22 mouse cellular contexts compared by ENCODE assay signal in genomic region chr7:74286531-74286930, GRCm38 (mm10).
DNase-seq lines count a peak whose midpoint lies in the region; ATAC-seq and TF ChIP-seq lines count a peak whose summit lies in the region.
"Had no signal": no experiment of that assay in that cellular context is flagged by ENCODE, and none has a peak within 500 bp of the region (broad histone marks: within the 10 kb centered on the region; RNA-seq: fewer than 3 reads in every experiment).

No protein-coding gene starts in this region.

- no peak for DNase-seq in forebrain, postnatal 0 days
- DNase-seq in forebrain, embryonic 11.5 days (ENCODE audit: low spot score), result no peak
- peak; percentile 41 for DNase-seq in midbrain, embryonic 14.5 days
- peak; percentile 39 for DNase-seq in forelimb bud, embryonic 11.5 days (ENCODE audit: low read depth, low spot score)
- no peak for DNase-seq in adrenal gland, postnatal 36 days
- DNase-seq: adrenal gland, postnatal 14 days; cerebellum, adult 11 months; cerebellum, adult 9-10 months; cerebellum, postnatal 25 days; gastrocnemius, adult 2 months; gastrocnemius, postnatal 36 days; heart, adult 11 months; heart, postnatal 36 days had no signal

- TF ChIP-seq CTCF in forebrain, postnatal 0 days (IDR thresholded peaks at IDR 0.05; ENCODE audit: low read depth), result no peak

- H3K4me2 ChIP-seq in forebrain, postnatal 0 days (ENCODE audit: low read depth), result no peak overlapping the region
- H3K4me2 ChIP-seq in forebrain, embryonic 11.5 days (ENCODE audit: low read depth, low read length, severe bottlenecking), result no peak overlapping the region
- H3K4me2 ChIP-seq in midbrain, embryonic 14.5 days (ENCODE audit: low read length), result no peak overlapping the region
- H3K4me2 ChIP-seq in midbrain, embryonic 15.5 days, result no peak overlapping the region
- H3K4me2 ChIP-seq in limb, embryonic 13.5 days (replicated peaks), result no peak overlapping the region
- H3K4me2 ChIP-seq: heart, embryonic 13.5 days; hindbrain, embryonic 12.5 days had no signal

- H3K9ac ChIP-seq in forebrain, postnatal 0 days, result no peak overlapping the region
- H3K9ac ChIP-seq in forebrain, embryonic 11.5 days (ENCODE audit: low read length), result no peak overlapping the region
- H3K9ac ChIP-seq in midbrain, embryonic 14.5 days (replicated peaks; ENCODE audit: low read length), result no peak overlapping the region
- no peak overlapping the region for H3K9ac ChIP-seq in midbrain, embryonic 15.5 days
- no peak overlapping the region for H3K9ac ChIP-seq in limb, embryonic 13.5 days
- H3K9ac ChIP-seq: heart, embryonic 13.5 days; hindbrain, embryonic 12.5 days had no signal

- WGBS in forebrain, postnatal 0 days, result 71% methylated on average over 4 of the region's 4 CpGs
- 79% methylated on average over 4 of the region's 4 CpGs for WGBS in forebrain, embryonic 11.5 days
- WGBS in midbrain, embryonic 14.5 days, result 73% methylated on average over 4 of the region's 4 CpGs
- 58% methylated on average over 4 of the region's 4 CpGs for WGBS in midbrain, embryonic 15.5 days
- 33% methylated on average over 4 of the region's 4 CpGs for WGBS in limb, embryonic 13.5 days

- no peaks in the 10 kb centered on the region for H3K4me1 ChIP-seq in forebrain, postnatal 0 days (ENCODE audit: insufficient read depth)
- no peaks in the 10 kb centered on the region for H3K4me1 ChIP-seq in forebrain, embryonic 11.5 days (replicated peaks; ENCODE audit: control insufficient read depth, insufficient read depth, low read length)
- no peaks in the 10 kb centered on the region for H3K4me1 ChIP-seq in midbrain, embryonic 14.5 days (ENCODE audit: control insufficient read depth, insufficient read depth, low read length)
- peaks cover 9% of the 10 kb centered on the region; the same call in 1 of the 2 replicates for H3K4me1 ChIP-seq in midbrain, embryonic 15.5 days
- peaks cover 10% of the 10 kb centered on the region for H3K4me1 ChIP-seq in limb, embryonic 13.5 days
- H3K4me1 ChIP-seq: embryonic facial prominence, embryonic 10.5 days; hindbrain, embryonic 12.5 days had no signal

- H3K36me3 ChIP-seq in forebrain, postnatal 0 days (ENCODE audit: insufficient read depth), result no peaks in the 10 kb centered on the region
- H3K36me3 ChIP-seq in forebrain, embryonic 11.5 days (ENCODE audit: control insufficient read depth, insufficient read depth, low read length), result no peaks in the 10 kb centered on the region
- H3K36me3 ChIP-seq in midbrain, embryonic 14.5 days (ENCODE audit: control insufficient read depth, insufficient read depth, low read length), result no peaks in the 10 kb centered on the region
- no peaks in the 10 kb centered on the region for H3K36me3 ChIP-seq in midbrain, embryonic 15.5 days (replicated peaks)
- no peaks in the 10 kb centered on the region for H3K36me3 ChIP-seq in limb, embryonic 13.5 days
- H3K36me3 ChIP-seq: embryonic facial prominence, embryonic 10.5 days; hindbrain, embryonic 12.5 days had no signal

- ATAC-seq in forebrain, postnatal 0 days, result peak; percentile 45; the same call in 1 of the 2 replicates
- no peak for ATAC-seq in forebrain, embryonic 11.5 days (replicated peaks; ENCODE audit: low FRiP score)
- ATAC-seq in midbrain, embryonic 14.5 days (ENCODE audit: low FRiP score, low TSS enrichment), result no peak
- ATAC-seq in midbrain, embryonic 15.5 days (replicated peaks), result no peak
- ATAC-seq in limb, embryonic 13.5 days (ENCODE audit: low FRiP score, low read depth), result peak; percentile 57; the same call in 1 of the 2 replicates
- ATAC-seq: activated CD4-positive, CD25-positive, alpha-beta regulatory T cell, adult 4 months; forebrain, embryonic 16.5 days; intestine, postnatal 0 days; Patski had no signal

- H3K9me3 ChIP-seq in forebrain, postnatal 0 days (ENCODE audit: low read length), result no peaks in the 10 kb centered on the region
- no peaks in the 10 kb centered on the region for H3K9me3 ChIP-seq in forebrain, embryonic 11.5 days (ENCODE audit: control insufficient read depth, low read length)
- no peaks in the 10 kb centered on the region for H3K9me3 ChIP-seq in midbrain, embryonic 14.5 days (ENCODE audit: control insufficient read depth, low read length)
- H3K9me3 ChIP-seq in midbrain, embryonic 15.5 days, result no peaks in the 10 kb centered on the region
- H3K9me3 ChIP-seq in limb, embryonic 13.5 days, result no peaks in the 10 kb centered on the region
- H3K9me3 ChIP-seq: embryonic facial prominence, embryonic 10.5 days; heart, embryonic 13.5 days; hindbrain, embryonic 12.5 days had no signal

- H3K27me3 ChIP-seq in forebrain, postnatal 0 days (ENCODE audit: insufficient read depth, low read length), result no peaks in the 10 kb centered on the region
- H3K27me3 ChIP-seq in forebrain, embryonic 11.5 days (ENCODE audit: control insufficient read depth, insufficient read depth, low read length), result no peaks in the 10 kb centered on the region
- no peaks in the 10 kb centered on the region for H3K27me3 ChIP-seq in midbrain, embryonic 14.5 days (ENCODE audit: control insufficient read depth, insufficient read depth, low read length)
- H3K27me3 ChIP-seq in midbrain, embryonic 15.5 days (replicated peaks), result no peaks in the 10 kb centered on the region
- no peaks in the 10 kb centered on the region for H3K27me3 ChIP-seq in limb, embryonic 13.5 days
- H3K27me3 ChIP-seq: heart, embryonic 13.5 days; hindbrain, embryonic 12.5 days; Patski had no signal

- H3K27ac ChIP-seq in forebrain, postnatal 0 days (ENCODE audit: low read depth, low read length), result no peak overlapping the region
- H3K27ac ChIP-seq in forebrain, embryonic 11.5 days (ENCODE audit: low read depth, low read length), result no peak overlapping the region
- no peak overlapping the region for H3K27ac ChIP-seq in midbrain, embryonic 14.5 days (replicated peaks; ENCODE audit: low read depth, low read length)
- H3K27ac ChIP-seq in midbrain, embryonic 15.5 days, result no peak overlapping the region
- H3K27ac ChIP-seq in limb, embryonic 13.5 days, result no peak overlapping the region
- H3K27ac ChIP-seq: embryonic facial prominence, embryonic 10.5 days; gastrocnemius, adult 2 months; heart, embryonic 13.5 days; hindbrain, embryonic 12.5 days had no signal

- H3K4me3 ChIP-seq in forebrain, postnatal 0 days (ENCODE audit: low read depth, low read length), result no peak overlapping the region
- H3K4me3 ChIP-seq in forebrain, embryonic 11.5 days (ENCODE audit: low read depth, low read length), result no peak overlapping the region
- H3K4me3 ChIP-seq in midbrain, embryonic 14.5 days (replicated peaks; ENCODE audit: low read depth, low read length), result no peak overlapping the region
- H3K4me3 ChIP-seq in midbrain, embryonic 15.5 days, result no peak overlapping the region
- no peak overlapping the region for H3K4me3 ChIP-seq in limb, embryonic 13.5 days
- H3K4me3 ChIP-seq: embryonic facial prominence, embryonic 10.5 days; gastrocnemius, adult 2 months; heart, embryonic 13.5 days; hindbrain, embryonic 12.5 days had no signal

Comparison
In these comparisons a context has a peak if more than half of its experiments do, and no peak if none do; other contexts are left out.
1. ATAC-seq: peak in forebrain, postnatal 0 days (single experiment) and limb, embryonic 13.5 days (single experiment); none in forebrain, embryonic 11.5 days (single experiment), midbrain, embryonic 14.5 days (single experiment) and midbrain, embryonic 15.5 days (single experiment).
2. DNase-seq: peak in midbrain, embryonic 14.5 days (single experiment) and forelimb bud, embryonic 11.5 days (single experiment); none in forebrain, postnatal 0 days (single experiment), forebrain, embryonic 11.5 days (single experiment) and adrenal gland, postnatal 36 days (0 of 2).